Mouse (Mus musculus) thymus, postnatal 0 days (tissue): ENCODE results near the gene Kcnk15. TPM values are rescaled to one million over a fixed set of nuclear protein-coding genes. Genes with fewer than 3 reads are reported as not detected.

ENCODE experiments used
- DNase-seq: peaks from one replicate; pipeline ENCODE4 v3.0.0-alpha.2; 2015; ENCODE audit warnings: low spot score
- polyA plus RNA-seq: library from polyadenylated mRNA; unstranded; fragments of >200 nt; fragmentation: Nextera tagmentation; extraction: Ambion mirVana; gene quantifications from 2 replicates; pipeline ENCODE4 v1.2.1, GENCODE M21; 2015

Kcnk15 gene
- polyA plus RNA-seq, 1 experiment from 2014 or later: not detected

DNA sequence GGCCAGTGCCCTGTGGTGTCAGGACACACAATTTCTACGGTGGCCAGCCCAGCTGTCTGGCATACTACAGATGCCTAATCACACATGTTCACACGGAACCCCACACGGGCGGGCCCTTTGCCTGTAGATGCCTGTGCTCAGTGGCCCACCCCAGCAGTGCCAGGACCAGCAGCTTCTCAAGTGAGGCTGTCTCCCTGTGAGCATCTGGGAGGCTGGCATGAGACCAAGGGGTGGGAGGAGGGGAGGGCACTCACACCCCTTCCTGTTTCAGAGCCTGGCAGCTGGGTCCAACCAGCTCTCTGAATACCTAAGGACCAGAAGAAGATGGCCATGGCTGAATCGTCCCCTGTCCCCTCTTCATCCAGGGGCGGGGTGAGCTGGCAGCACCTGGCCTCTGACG lies 22.0 kb downstream of the Kcnk15 start:
- DNase-seq: no peak

DNA sequence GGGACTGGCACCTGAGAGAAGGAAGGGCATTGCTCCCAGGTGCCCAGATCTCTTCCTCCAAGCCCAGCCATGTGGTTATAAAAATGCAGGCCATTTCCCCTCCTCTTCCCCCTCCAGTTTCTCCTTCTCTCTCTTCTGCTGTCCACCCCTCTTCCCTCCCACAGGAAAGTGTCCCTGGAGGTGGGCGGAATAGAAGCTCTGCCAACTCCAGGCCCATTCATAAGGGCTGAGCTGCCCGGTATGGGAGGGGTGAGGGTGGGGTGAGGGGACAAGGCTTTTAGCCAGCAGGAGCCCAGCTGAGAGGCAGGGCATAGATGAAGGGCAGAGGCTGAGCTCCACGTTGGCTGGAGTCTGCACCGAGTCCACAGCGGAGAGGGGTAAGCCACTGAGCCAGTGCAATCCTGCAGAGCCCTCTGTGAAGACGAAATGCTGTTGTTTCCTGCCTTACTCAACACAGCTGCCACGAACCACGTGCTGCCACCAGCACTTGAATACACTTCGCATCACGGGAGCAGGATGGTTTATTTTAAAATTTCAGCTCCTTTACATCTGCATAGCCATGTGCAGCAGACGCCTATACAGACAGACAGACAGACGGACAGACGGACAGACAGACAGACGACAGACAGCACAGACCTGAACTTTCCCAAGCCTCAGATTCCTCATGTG lies 23.5 kb downstream of the Kcnk15 start:
- DNase-seq: no peak

DNA sequence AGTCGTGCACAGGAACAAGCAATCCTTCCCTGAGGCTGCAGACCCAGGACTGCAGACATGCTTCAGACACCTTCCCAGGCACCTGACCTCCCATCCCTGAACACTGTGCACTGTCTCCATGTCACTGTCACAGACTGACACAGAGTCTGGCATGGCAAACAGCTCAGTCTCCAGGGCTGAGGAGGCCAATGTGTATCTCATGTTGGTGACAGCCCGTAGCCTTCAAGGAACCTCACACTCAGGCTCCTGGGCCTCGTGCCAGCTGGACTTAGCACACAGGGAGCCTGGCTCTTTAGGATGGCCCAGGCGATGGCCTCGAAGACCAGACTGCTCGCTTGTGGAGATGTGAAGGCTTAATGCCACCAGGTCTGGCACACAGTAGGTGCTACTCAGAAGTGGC lies 27.4 kb downstream of the Kcnk15 start:
- DNase-seq: no peak

DNA sequence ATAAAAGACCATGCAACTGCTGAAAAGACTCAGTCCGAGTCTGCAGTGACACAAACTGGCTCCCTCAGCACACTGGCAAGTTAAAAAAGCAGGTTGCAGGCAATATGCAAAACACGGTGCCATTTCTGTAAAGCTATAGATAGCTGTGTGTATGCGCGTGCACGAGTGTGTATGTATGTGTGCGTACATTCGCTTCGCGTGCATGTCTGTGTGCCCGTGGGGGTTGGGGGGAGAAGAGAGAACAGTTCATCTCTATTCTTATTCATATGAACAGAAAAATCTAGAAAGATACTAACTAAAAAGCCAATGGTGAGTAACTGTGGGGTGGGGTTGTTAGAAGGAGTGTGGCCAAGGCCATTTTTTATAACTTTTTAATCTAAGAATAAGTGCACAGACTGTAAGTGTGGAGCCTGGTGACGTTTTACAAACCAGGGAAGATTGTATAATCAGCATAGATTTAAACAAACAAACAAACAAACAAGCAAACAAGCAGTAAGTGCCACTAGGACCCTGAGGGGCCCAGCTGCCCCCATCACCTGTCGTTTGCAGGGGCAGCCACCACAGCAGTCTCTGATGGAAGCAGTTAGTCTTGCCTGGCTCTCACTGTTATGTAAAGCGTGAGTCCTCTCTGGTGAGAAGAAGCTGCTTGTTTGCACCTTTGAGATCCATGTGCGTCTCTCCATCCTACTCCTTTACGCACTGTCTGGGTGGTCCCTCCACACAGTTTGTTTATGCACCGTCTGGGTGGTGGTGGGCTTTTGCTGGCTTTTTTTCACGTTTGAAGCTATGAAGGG lies 29.6 kb downstream of the Kcnk15 start:
- DNase-seq: no peak

DNA sequence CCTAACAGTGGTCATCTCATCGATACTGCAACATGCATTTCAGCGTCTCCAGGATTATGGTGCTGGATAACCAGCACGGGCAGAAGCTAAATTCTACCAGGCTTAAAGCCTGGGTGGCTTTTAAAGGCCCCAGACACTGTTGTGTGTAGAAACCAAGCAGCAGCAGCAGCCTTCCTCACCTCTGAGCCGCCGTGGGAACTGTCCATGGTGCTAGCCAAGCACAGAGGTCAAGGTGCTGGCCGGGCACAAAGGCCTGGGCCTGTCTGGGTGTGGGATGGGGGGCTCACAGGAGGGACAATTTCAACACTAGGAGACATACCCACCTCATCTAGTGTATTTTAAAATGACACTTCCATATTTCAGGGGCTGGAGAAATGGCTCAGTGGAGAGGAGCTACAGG lies 36.0 kb downstream of the Kcnk15 start:
- no peak for DNase-seq

DNA sequence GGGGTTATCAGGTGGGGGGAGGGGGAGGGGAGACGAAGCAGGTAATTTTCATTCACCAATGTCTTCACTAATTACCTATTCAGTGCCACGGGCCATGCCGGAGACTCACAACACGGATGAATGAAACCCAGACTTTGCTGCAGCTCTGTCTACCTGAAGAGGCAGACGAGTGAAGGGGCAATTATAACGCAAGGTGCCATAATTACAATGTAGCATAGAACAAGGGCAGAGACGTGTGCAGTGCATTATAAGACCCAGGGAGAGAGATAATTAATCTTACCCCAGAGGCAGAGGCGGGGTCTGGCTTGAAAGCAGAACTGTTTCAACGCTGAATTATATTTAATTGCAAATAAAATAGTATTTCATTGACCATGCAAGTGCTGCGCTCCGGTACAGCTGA lies 37.1 kb downstream of the Kcnk15 start:
- no peak for DNase-seq

DNA sequence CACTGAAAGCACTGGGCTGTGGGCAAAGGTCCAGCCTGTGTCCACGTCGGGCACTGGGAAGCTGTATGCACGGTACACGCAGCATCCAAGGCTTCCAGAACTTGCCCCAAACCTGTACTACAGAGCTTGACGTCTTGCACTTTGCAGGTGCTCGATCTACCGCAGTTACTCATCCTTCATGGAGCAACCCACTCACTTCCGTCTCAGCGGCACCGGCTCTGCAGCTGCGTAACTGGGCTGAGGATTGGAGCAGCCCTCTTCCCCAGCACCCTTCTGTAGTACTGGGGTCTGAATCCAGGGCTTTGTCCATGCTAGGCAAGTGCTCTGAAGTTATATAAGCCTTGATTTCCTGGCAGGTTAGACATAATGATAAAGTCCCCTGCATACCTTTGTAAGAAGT lies 37.8 kb downstream of the Kcnk15 start:
- DNase-seq: no peak

DNA sequence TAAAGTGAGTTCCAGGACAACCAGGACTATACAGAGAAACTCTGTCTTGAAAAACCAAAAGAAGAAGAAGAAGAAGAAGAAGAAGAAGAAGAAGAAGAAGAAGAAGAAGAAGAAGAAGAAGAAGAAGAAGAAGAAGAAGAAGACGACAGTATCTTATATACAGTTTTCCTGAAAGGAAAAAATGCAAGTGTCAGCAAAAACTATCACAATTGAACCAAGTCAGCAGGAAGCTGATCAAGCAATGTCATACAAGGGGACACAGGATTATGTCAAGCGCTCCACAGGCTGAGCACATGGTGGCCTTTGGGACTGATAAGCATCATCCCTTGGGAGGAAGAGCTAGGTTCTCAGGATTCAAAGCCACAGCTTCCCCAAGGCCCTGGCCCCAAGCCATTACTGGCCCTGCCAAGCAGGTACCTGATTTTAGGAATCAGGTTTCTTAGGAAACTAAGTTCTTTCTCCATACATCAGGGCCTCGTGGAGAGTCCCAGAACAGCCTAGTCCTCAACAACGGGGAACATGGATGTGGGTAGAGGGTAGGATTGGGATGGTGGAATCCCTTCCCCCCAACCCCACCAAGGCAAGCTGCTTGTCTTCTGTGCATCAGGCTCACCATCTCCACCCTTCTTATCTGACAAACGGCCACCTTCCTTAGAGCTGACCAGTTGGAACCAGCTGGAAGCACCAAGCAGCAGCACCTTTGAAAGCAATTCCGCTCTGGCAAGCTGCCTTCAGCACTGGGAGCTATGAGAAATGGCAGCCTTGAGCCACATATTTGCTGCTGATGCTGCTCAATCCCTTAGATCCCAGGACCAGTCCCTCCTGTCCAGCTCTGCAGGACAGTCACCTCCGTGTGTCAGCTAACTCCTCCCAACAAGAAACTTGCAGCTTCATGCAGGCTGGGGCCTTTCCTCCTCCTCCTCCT lies 40.3 kb downstream of the Kcnk15 start:
- DNase-seq: no peak

DNA sequence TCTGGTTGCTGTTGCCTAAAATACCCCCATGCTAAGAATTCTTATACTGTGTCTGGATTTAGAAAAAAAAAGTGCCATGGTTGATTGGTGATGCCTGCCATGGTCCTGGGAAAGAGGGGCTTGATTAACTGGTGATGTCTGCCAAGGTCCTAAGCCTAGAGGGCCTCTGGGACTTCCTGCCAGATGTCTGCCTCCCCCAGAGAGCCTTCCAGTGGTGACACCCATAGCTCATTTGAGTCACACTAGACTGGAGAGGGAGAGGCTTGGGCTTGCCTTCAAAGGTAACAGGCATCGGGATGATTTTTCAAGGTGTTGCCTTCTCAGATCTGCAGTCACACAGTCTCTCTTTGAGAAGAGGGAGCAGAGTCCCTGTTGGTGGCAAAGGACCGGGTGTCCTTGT lies 41.7 kb downstream of the Kcnk15 start:
- no peak for DNase-seq

DNA sequence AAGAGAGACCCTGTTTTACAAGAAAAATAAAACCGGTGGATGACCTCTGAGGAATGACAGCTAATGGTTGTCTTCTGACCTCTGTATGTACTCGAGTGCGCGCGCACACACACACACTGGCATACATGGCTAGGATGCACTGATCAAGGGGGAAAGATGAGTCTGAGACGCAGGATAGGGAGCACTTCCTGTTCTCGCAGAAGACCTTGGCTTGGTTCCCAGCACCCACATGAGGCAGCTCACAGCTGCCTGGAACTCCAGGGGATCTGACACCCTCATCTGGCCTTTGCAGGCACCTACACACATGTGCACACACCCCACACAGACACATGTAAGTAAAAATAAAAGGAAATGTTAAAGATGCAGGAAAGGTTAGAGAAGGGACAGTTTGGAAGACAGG lies 43.6 kb downstream of the Kcnk15 start:
- DNase-seq: no peak

DNA sequence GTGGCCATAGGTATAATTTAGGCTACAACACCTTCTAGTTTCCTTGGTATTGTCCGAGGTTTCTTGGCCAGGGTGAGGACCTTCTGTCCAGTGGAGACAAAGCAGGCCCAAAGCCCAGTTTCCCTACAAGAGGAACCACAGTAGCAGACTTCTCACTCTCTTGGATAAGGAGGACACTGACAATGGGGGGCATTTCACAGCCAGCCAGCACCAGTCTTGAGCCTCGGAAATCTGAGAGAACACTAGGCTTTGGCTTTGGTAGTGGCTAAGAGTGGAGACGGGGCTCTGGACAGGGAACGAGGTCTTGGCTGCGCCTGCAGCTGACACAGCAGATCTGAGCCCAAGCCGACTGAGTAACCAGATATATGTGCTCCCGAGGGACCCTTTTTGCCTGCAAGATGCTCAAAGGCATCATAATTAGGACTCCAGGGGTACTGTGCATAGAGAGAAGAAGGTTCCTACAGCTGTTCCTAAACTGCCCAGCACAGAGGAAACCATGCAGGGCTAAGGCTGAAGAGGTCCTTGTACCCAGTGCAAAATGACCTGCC lies 44.6 kb downstream of the Kcnk15 start:
- DNase-seq: no peak

DNA sequence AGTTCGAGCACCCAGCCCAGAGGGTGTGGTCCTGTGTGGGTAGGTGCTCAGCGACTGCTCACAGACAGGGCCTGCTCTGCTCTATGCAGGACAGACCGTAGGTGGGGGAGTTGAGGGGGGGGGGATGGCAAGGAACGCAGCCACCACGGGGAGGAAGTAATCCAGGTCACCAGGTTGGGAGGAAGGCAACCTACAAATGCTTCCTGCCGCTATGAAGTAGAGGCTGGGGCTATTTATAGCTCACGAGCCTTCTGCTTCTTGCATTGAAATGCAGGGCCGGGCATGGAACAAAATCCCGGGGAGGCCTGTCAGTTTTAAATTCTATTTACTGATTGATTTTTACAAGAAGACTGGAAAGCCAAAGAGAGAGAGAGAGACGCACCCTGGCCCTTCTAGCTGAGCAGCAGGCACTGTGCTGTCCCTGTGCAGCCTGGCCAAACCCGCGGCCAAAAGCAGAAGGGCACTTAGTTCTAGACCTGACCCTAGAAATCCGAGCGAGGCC lies 46.5 kb downstream of the Kcnk15 start:
- no peak for DNase-seq

DNA sequence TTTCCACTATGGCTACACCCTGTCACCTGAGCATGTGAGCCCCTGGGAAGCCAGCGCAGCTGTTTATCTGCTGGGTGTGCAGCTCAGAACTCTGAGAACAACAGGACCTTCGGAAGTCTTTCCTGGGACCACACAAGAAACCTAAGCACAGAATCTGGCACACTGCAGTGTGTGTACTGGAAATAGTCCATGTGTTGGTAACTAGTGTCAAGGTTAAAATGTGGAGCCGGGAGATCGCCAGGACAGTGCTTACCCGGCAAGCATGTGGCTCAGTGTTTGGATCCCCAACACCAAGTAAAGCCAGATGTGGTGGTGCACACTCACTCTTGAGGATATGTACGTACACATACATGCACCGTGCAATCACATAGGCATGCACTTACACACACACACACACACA lies 47.6 kb downstream of the Kcnk15 start:
- DNase-seq: no peak

DNA sequence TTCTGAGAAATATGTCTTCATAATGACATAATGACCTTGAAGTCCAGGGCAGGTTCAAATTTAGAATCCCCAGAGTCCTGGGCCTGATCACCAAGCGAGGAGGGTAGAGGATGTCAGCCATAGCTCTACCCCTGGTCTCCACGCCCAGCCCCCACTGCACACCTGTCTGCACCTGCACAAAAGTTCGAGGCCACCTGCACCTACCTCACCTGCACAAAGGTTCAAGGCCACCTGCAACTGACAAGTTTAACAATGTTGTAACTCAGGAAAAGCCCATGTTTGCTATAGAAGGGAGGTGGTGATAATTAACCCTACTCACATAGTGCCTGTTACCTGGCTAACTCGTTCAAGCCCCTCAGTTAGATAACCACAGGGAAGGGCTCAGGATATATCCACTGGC lies 49.0 kb downstream of the Kcnk15 start:
- no peak for DNase-seq

DNA sequence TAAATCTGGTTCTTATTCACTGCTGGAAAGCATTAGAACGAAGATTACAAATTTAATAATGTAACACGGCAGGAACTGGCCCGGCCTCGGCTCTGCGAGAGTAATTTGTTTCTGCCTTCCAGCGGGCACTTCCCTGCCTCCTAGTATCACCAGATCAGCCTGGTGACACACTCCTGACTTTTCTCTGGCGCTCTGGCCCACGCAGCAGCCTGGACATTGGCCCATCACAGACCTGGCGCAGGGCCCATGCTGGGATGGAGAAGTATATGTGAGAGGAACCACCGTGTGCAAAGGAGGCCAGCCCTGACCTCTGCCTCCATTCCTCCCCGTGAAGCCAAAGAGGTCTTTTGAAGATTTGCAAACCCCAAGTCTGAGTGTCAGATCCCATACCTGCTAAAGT lies 50.0 kb downstream of the Kcnk15 start:
- DNase-seq: no peak

DNA sequence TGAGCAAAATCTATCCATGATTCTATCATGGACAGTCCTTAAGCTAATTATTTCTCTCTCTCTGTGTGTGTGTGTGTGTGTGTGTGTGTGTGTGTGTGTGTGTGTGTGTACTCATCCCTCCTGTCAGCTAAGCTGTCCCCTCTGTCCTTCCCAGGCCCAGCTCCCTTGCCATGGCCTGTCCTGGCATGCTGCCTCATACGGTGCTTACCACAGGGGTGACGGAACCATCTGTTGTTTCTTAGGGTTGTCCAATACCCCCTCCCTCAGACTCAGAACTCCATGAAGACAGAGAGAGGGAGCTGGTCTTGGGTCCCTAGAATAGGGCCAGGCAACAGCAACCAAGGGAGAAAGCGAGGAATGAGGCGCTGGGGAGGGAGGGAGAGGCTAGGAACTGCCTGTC lies 50.9 kb downstream of the Kcnk15 start:
- no peak for DNase-seq

DNA sequence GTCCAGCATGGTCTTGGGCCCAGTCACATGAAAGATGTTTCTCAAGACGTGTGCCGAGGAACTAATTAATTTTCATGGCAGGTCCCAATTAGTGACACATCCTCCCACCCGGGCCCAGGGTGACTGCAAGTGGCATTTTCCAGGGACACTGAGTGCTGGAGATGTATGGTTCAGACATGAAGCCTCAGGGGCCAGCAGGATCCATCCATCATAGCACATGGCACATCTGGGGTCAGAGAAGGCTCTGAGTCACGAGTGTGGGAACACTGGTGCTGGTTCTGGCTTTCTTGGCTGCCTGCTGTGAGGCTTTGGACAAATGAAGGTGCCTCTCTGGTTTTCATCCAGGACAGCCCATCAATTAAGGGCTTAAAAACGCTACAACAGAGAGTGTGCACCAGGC lies 53.7 kb downstream of the Kcnk15 start:
- no peak for DNase-seq
